Mouse (Mus musculus) gastrocnemius, adult 8-10 months (tissue): Measurements from ENCODE around the gene Irgq. TPM values are rescaled to one million over a fixed set of nuclear protein-coding genes. Genes with fewer than 3 reads are reported as not detected.
A peak's percentile ranks its signal among the peaks of the same experiment; 100 is the strongest.

Experiments
- DNase-seq, 2 experiments: peaks; one replicate each; pipeline ENCODE4 v3.0.0; 2022; ENCODE audit warnings: low spot score in 2 of 2
- total RNA-seq, 4 experiments: library from RNA; stranded (reverse); gene quantifications; 2 replicates each; pipeline ENCODE4 v1.2.4; 2022

The Irgq gene
- total RNA-seq, 4 experiments from 2014 or later, result 10.9 to 15.8 (median 12.7) TPM

GRCm38 (mm10) chr7:24546068-24546614 is 15.7 kb downstream of the Irgq start, which contains the start of the genes Pinlyp and Xrcc1:
Gene Pinlyp (minus strand): TSS chr7:24546118.
Gene Xrcc1 (plus strand): TSS chr7:24546289.
- DNase-seq, result no peak

DNA sequence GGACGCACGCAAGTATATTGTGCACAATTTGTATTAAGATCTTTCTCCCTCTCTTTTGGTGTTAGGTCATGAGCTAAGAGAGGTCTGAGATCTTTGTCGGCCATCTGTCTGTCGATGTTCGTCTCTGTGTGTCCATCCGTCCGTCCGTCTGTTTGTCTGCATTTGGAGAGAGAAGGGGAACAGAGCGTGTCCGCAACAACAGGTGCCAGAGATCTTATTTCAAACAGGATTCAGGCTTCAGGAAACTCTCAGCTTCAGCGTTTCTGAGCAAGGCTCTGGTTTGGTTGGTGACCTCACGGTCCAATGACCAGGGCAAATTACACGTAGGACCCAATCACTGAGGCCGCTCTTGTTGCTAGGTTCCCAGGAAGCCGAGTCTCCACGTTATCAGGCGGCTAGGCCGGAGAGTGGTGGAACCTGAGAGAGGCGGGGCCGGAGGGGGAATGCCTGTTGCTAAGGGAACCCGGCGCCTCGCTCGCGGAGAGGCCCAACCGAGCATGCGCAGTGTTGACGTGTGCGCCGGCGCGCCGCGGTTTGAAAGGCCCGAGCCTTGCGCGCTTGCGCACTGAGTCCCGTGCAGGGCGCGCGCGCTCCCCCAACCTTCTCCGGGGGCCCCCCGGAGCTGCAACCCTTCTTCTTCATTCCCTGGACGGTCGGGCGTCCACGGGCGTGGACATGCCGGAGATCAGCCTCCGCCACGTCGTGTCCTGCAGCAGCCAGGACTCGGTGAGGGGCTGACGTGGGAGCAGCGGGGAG is 16.3 kb downstream of the Irgq start:
- DNase-seq, result peak; percentile 98 to 99

- no peak for DNase-seq
Observed at GRCm38 (mm10) chr7:24547534-24548036, 17.1 kb downstream of the Irgq start.

DNA sequence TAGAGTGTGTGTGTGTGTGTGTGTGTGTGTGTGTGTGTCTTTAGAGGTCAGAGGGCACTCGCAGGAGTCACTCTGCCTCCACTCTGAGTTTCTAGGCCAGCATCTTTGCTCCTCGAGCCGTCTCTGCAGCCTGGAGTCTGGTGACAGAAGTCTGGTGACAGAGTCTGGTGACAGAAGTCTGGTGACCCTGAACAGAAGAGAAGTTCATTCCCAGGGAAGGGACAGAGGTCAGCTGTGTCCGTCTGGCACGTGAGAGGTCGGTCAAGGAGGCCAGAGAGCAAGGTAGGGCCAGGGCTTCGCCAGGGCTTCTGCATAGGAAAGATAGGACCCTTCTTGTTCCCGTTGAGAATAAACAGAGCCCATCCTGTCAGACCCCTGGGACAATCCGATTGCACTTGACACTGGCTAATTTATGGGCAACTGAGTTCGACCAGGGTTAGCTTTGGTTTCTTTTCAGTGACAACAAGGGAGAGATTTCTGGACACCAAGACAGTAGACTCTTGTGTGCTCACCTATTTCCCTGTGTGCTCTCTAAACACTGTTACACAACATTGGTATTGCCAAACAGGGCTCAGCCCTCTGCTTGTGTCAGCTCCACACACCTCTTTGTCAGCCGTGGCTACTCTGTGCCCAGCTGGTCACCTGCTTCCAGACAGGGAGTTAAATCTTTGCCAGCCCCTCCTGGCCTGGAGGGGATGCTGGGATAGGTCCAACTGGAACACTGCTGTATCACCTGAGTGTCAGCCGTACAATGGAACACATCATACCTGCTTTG is 21.7 kb downstream of the Irgq start:
- DNase-seq, result no peak

DNA sequence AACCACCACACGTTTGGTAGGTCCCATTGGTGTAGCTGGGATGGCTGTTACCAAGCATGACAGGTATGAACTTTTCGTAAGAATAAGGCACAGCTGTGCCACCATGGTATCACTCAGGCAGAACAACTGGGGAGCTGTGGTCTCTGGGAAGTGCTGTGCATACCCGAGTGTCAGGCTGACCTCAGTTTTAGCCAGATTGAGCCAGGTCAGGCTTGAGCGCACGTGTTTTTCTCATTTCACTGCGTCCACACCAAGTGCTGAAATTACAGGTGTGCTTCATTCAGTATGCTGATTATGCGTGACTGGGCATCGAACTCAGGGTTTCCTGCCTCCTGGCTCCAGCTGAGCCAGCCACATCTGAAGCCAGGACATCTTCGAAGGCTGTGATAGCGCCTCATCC is 25.3 kb downstream of the Irgq start:
- DNase-seq, result no peak

- DNase-seq, result no peak
Observed at GRCm38 (mm10) chr7:24561450-24561849, 31.0 kb downstream of the Irgq start.

- no peak for DNase-seq
Observed at GRCm38 (mm10) chr7:24563191-24563836, 32.8 kb downstream of the Irgq start.

GRCm38 (mm10) chr7:24563837-24564206 is 33.3 kb downstream of the Irgq start:
- DNase-seq, result no peak

- DNase-seq, result peak; percentile 26 to 51
Observed at GRCm38 (mm10) chr7:24564607-24565265, 34.2 kb downstream of the Irgq start.

DNA sequence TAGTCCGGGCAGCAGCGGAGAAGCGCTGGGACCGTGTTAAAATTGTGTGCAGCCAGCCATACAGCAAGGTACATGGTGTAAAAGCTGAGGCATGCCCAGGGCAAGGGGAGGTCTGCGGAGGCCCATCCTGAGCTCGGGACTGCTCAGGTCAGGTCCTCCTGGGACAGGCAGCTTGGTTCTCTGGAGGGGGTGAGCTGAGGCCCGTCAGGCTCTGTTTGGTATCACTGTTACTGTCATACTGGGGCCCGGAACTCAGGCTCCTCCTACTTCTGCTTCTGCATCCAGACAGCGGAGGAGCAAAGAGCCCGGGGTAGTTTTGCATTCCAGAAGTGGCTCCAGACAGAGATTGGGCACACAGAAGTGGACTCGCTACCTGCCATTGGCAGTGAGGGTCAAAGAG is 35.1 kb downstream of the Irgq start:
- no peak for DNase-seq

- DNase-seq, result no peak
Observed at GRCm38 (mm10) chr7:24566206-24566605, 35.7 kb downstream of the Irgq start.

GRCm38 (mm10) chr7:24568512-24568911 is 38.0 kb downstream of the Irgq start:
- DNase-seq, result no peak

GRCm38 (mm10) chr7:24571071-24571470 is 40.6 kb downstream of the Irgq start:
- DNase-seq, result no peak

- DNase-seq, result no peak
Observed at GRCm38 (mm10) chr7:24572455-24572854, 42.0 kb downstream of the Irgq start.

- DNase-seq, result no peak
Observed at GRCm38 (mm10) chr7:24574224-24574796, 43.8 kb downstream of the Irgq start.

- DNase-seq, result no peak
Observed at GRCm38 (mm10) chr7:24577811-24578210, 47.3 kb downstream of the Irgq start.

DNA sequence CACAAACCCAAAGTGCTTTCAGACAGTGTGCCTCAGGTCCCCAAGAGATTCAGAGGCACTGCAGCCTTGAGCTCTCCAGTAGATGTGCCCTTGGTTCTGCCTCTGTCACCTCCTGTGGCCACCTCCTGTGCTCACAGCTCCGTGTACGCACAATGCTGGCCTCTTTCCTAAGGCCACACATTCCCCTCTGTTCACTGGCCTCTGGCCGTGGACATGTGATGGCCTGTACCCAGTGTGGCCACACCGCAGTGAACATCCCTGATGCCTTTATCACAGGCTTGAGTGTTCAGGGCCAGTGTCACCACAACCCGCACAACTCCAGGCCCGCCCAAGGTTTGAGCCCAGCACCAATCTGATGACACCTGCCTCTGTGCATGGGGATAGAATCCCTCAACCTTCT is 54.4 kb downstream of the Irgq start:
- no peak for DNase-seq

DNA sequence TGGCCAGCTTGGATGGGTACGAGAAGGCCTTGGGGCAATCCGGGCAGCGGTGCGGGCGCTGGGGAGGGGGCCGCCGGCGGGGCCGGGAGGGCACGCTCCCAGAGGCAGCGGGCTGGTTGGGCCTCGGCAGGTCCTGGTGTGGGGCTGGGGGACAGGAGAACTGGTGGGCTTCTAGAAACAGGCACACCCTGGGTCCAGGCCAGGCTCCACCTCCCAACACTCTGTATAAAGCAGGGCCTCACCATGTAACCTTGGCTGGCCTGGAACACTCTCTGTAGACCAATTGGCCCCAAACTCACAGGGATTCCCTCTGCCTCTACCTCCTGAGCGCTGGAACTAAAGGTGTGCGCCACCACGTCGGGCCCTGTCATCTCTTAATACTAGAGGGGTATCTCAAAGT is 55.5 kb downstream of the Irgq start:
- DNase-seq, result no peak

DNA sequence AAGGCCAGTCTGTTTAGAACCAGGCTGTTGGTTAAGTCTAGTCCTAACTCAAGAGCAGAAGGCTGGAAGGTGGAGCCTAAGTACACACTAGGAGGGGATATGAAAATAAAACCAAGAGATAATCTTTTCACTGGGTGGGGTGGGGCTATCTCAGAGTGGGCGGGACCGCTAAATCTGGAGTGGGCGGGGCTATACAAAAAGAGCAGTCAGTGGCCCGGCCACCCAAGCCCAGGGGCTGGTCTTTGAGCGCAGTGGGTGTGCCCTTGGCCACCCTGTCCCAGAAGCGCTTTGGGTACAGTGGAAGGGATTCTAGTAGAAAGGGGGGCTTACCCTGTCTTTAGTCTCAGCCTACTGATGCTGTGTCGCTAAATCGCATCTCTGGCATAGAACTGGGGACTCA is 56.3 kb downstream of the Irgq start:
- DNase-seq, result no peak

DNA sequence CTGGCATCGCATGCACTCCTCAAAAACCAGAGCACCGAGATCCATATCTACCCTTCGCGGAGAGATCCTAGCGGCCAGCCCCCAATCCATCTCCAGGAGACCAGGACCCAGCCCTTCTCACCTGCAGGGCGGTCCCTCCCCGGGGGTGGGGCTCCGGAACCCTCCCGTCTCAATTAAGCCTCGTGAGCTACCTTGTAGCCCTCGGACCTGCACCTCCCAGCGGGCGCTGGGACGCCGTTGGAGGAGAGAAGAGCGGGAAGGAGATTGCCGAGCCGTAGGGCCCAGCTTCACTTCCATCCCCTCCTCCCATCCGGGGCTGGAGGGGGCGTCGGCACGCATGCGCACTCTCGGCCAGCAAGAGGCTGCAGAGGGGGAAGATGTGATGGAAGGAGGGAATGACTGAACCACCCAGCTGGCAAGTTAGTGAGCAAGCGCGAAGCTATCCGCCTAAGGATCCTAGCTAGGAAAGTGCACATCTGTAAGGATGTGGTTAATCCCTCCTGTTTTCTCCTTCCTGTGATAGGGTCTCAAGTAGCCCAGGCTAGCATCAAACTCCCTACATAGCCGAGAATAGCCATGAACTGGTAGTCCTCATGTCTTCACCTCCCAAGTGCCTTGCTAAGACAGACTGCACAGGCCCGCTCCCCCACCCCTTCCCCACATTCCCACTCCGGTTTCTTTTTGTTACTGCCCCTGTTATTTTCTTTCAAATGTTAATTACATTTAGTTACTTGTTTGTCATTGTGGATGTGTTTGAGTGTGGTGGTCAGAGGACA is 57.0 kb downstream of the Irgq start, which contains the start of the genes Ethe1 and Zfp575:
Gene Ethe1, plus strand, starts transcription at position 214 of the 776 bp plus-strand sequence.
Gene Zfp575, minus strand, starts transcription at position 312 of the 776 bp plus-strand sequence.
- DNase-seq, result no peak
